Mouse (Mus musculus) CH12.LX (cell line): ENCODE results near the gene Pdk2.

Source experiments
- EP300 ChIP-seq: IDR thresholded peaks from 2 replicates; pipeline ENCODE4 v1.6.1; 2011; ENCODE audit warnings: low read length, improper control_type of control experiment
- KAT2A ChIP-seq: IDR thresholded peaks from 2 replicates; pipeline ENCODE4 v1.6.1; 2012; ENCODE audit warnings: low read length, improper control_type of control experiment, inconsistent platforms; ENCODE audit not compliant: insufficient replicate concordance
- MAFK ChIP-seq: IDR thresholded peaks from 2 replicates; pipeline ENCODE4 v1.6.1; 2011; ENCODE audit warnings: low read length, improper control_type of control experiment; ENCODE audit not compliant: insufficient replicate concordance
- SMC3 ChIP-seq: IDR thresholded peaks from 2 replicates; pipeline ENCODE4 v1.6.1; 2011; ENCODE audit warnings: low read depth, low read length, improper control_type of control experiment
- ZKSCAN1 ChIP-seq: IDR thresholded peaks from 2 replicates; pipeline ENCODE4 v1.6.1; 2012; ENCODE audit warnings: low read depth, inconsistent platforms, low read length, improper control_type of control experiment, borderline replicate concordance

GRCm38 (mm10) chr11:94991641-94992479, 49.3 kb downstream of the Pdk2 start:
- no peak for TF ChIP-seq EP300
- TF ChIP-seq ZKSCAN1: no peak
- no peak for TF ChIP-seq SMC3
- TF ChIP-seq KAT2A: no peak
- no peak for TF ChIP-seq MAFK
